Mouse (Mus musculus): ENCODE results near the gene Gnaq.

Gnaq gene

DNA sequence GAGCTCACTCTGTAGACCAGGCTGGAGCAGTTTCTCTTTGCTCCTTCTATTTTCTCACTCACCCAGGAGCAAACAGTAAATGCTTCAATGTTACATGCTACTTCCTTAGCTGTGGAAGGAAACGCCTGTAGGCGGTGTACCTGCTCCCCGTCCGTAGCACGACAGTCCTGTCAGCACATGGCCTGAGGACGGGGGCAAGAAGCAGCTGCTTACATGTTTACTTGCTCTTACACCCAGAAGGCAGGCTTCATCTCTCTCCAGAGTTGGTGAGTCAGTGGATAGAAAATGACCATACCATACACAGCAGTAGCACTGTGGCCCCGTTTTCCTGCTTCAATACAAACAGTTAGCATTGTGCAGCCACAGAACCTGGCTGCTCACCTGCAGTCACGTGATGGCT, 247.1 kb downstream of the Gnaq start:
- no peak for DNase-seq

DNA sequence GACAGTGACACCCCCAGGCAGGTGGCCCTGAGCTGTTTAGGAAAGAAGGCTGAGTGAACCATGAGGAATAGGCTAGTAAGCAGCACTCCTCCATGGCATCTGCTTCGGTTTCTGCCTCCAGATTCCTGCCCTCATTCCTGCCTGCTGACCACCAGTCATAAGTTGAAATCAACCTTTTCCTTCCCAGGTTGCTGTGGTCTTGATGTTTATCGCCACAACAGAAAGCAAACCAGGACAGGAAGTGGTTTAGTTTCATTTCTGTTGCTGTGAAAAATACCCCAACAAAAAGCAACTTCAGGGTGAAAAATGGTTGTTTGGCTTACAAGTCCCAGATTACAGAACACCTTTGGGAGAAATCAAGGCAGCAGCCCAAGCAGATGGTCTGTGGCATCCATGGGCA, 249.8 kb downstream of the Gnaq start:
- DNase-seq: no peak

DNA sequence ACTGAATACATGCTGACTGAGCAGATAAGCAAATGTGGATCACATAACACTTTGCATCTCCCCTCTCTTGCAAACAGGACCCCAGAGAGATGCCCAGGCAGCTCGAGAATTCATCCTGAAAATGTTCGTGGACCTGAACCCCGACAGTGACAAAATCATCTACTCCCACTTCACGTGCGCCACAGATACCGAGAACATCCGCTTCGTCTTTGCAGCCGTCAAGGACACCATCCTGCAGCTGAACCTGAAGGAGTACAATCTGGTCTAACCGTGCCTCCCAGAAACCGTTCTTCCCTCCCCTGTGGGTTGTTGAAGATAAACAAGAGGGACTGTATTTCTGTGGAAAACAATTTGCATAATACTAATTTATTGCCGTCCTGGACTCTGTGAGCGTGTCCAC, 250.5 kb downstream of the Gnaq start:
- no peak for DNase-seq

DNA sequence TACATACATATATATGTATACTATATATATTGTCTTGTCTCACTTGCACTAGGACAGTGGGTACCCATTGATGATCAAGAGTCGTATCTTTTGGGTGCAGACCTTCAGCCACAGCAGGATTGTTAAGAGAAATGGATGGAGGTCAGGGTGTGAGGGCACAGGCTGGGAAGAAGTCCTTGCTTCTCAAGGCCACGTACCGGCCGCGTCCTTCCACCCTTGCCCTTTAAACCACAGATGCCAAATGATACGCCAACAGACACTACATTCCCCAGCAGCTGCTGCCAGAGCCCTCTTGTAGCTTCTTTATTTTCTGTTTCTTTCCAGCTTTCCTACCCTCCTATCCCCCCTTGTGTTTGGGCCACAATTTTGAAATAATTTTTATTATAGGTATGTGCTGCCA, 251.5 kb downstream of the Gnaq start:
- no peak for DNase-seq

DNA sequence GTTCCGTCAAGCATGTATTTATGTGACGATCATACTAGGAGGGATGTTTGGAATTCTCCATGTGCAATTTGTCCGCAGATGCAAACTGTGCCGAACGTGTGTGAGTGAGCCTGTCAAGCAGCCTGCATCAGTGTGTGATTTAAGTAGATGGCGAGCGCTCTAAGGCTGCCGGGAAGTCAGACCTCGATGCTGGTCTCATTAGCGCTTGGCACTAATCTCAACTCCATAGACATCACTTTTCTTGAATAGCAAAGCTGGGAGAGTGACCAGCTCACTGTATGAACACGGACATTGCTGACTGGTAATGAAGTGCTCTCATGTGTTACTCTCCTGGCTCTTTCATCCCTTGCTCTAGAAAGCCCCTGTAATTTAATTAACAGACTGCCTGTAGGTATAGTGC, 252.3 kb downstream of the Gnaq start:
- DNase-seq: no peak

DNA sequence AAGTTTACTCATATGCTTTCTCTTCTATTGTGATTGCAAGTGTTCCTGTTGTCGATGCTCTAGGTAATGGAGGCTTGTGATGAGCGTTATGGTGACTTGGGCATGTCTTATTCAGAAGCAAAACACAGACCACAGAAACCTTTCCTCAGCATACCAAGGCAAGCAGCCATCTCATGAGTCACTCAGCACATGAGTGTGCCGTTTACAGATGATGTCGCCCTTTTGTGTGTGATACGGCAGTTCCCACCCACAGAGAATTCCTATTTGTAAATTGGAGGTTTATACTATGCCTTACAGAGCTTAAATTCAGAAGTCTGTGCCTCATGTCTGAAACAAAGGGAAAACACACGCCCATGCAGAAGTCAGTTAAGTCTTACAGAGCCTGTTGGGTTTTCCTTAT, 253.9 kb downstream of the Gnaq start:
- DNase-seq: no peak

DNA sequence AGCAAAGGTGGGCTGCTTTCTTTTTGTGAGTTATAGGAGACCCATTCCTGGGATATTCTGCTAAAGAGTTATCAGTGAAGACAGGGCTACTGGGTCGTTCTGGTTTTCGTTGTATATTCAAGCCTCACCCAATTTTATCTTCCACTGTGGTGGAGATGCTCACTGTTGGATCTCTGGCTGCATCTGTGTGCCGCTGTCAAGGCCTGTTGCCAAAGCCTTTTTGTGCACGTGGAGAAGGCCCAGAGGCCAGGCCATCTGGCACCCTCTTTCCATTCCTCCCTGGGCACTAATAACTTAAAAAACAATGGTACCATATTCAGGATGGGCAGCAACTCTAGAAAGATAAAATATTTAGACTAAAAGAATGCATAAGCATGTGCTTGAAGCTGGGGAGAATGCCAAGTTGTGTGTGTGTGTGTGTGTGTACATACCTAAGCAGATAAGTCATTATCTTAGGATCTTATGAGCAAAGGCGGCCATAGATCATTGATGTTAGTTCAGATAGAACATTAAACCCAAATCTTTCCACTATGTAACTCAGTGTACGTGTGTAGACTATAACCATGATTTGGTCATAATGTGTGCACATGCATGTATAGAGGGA, 257.7 kb downstream of the Gnaq start:
- no peak for DNase-seq

DNA sequence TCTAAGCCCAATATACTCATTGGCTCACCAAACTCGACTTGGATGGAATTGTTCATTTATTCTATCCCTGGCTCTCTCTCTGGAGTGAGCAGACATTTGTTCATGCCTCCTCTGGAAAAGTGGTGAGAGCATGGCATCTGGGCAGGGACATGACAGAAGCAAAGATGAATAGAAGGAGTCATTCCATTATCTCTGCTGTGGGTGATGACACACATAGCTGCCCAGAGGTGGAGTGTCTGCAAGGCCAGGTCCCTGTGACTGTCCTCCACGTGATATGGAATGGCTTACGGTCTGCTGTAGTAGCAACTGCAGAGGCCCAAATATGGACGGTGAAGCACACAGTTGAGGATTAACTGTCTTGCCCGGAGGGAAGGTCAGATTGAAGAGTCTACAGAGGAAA, 261.8 kb downstream of the Gnaq start:
- DNase-seq: no peak

DNA sequence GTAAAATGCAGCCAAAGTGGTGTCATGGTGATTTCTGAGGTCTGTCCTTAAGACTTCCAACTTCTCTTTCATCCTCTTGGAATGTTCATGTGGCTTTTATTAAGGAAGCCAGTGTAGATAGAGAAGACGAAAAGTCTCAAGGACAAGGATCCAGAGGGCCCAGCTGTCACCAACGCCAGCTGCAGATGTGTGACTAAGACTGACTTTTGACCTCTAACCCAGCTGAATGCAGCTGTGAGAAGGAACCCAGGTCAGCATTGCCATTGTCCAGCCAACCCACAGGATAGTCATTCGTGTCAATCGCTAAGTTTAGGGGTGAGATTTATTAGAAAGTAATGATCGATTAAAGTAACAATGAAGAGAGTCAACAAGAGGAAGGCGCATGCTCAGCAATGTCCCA, 270.5 kb downstream of the Gnaq start:
- DNase-seq: no peak

DNA sequence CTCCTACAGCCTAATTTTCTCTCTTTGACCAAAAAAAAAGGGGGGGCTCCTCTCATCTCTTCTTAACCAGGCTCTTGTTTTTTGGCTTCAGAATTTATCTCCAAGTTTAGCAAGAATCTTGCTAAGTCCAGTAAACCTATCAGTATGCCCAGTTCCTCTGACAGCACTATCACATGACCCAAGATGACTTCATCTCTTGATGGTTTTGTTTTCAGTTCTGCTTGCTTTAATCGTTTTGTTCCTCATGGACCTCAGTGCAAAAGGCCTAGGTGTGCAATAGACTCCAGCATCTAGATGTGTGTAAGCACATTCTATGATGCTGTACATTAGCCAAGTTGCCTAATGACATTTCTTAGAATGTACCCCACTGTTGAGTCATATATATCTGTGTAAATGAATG, 275.1 kb downstream of the Gnaq start:
- DNase-seq: no peak

DNA sequence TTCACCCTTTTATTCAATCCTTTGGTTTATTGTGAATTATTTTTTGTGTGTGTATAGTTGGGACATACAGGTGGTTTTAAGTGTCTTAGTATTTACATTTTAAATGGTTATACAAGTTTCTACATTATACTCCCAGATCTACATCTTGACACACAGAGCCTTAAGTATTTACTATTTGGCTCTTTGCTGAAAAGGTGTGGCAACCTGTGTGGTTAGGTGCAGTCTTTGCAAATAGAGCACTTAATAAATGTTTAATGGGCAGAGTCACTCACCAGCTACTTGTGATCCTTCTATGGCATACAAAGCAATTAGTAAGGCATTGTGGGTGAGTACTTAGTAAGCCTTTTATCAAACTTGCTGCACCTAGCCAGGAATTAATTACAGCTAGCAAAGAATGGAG, 278.7 kb downstream of the Gnaq start:
- DNase-seq: no peak

DNA sequence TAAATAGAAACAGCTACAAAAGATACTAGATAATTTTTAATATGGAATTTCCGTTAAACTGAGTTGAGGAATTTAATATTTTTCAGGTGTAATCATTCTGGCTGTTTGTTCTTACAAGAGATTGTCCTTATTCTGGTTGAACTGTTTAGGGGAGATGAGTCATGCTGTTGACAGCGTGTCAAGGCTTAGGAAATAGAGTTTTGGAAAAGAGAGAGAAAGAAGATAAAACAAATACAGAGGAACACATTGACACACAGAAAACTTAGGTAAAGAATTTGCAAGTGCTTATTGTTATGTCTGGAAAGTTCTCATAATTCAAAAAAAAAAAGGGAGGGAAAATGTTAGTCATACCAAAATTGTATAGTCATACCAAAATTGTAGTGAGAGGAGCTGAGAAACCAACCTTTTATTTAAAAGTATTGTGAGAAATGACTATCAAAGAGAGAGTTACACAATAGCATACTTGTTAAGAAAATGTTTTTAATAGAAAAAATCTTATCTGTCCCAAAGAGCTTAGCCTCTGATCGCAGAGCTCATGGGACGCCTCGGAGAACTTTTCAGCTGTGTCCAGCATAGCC, 285.5 kb downstream of the Gnaq start:
- no peak for DNase-seq

DNA sequence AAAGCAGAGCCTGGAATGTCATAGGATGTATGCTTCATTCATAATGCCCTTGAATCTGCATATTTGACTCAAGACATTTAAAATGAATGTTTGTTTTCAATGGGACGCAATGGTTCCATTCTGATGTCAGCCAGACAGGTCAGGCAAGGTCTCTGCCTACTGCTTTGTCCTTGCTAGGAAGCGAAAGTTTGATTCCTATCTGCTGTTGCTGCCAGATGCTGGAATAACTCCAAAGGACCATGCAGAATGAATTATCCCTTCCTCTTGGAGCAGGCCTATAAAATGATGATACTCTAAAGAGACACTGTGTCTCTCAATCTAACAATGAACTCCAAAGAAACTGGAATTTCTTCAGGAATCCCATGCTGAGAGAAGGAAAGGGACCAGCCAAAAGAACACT, 293.0 kb downstream of the Gnaq start:
- DNase-seq: peak; percentile 11

DNA sequence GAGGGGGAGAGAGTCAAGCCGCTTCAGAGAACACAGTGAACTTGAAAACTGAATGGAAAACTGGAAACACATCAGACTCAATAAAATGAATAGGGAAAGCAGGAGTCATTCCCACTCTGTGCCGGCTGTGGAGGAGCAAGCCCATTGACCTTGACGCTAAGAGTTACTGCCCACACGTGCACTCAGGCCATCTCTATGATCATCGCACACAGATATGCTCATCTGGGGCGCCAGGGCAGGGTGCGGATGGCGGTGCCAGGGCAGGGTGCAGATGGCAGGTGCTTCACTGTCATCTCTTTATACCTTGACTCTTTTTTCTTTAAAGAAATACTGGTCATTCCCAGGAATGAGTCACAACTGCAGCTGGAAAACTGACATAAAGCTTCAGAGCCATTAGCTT, 298.7 kb downstream of the Gnaq start:
- no peak for DNase-seq

DNA sequence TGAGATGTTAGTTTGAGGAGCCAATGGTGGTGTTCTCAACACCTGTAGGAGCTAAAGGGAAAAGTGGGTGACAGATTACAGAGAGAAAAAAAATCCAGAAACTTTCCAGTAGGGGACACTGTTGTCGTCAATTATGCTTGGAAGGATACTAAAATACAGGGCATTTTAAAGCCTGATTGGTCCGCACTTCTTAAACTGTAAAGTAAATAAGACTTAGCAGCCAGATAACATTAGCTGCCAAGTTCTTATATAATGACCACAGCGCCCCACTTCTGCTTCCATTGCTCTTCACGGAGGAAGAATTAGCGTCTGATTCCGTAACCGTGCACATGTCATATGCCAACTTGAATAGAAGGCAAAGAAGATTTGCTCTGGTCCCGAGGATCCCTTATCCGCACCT, 302.2 kb downstream of the Gnaq start:
- DNase-seq: peak; percentile 18

DNA sequence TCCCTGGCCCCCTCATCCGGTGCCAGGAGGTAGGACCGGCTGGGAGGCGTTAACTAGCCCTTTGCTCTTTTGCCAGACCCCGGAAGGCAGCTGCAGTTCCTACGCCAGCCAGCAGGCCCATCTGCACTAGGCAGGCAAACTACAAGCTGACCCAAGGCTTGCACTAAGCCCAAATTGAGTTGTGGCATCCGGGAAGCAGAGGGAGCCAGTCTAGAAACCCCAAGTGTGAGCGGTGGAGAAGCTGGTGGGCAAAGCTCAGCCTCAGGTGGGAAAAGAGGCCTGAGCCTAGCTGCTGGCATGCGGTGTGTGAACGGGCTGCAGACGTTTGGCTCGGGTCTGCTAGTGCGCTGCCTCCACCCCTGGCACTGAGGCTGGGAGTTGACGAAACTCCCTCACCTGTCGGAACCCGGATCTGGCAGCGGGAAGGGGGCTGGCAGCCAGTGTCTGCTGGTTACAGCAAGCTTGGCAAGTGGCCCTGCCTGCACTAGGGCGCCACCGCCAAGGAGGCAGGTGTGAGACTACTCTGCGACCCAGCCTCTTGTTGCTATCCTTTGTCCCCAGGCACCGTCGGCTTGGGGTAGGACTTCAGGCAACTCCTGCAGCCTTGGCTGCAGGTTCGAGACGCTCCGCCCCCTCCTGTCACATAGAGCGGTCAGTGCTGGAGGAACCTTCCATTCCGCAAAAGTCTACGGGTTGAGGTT, 303.1 kb downstream of the Gnaq start, which contains the start of gene Gna14:
Gene Gna14, plus strand, starts transcription at position 232 of the 701 bp plus-strand sequence.
- peak; percentile 70 for DNase-seq

DNA sequence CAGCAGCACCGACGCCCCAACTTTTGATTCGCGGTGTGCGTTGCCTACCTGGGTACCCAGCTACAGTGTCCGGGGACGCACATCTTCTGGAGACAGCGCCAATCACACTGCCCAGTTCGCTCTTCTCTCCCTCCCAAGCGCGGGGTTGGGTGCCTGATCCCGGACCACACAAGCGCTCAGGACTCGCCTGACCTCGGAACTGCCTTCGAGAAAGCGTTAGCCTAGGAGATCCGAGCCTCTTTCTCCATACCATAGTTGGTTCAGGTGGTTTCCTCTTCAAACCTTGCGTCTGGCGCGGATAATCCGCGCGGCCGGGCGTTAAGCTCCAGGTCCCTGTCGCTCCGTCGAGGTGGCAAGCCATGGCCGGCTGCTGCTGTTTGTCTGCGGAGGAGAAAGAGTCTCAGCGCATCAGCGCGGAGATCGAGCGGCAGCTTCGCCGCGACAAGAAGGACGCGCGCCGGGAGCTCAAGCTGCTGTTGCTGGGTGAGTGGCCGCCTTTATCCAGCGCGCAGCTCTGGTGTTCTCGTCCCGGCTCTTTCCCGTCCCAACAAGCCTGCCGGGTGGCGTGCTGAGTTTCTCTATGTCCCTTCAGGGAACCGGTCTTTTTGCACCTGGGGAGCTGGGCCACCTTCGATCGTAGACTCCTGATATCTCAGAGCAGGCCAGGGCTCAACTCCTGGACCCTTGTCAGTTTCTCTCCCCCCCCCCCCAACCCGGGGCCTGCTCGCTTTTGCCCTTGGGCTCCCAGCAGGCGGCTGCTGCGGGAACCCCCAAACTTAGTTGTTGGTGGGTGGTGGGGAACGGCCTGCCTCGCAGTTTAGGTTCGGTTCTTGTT, 303.9 kb downstream of the Gnaq start:
- no peak for DNase-seq
